Mouse (Mus musculus): ENCODE measurements around the gene Mkrn1.
"Not testable (repeated sequence)": the region's sequence is repeated elsewhere in the genome, so short reads cannot be mapped to it uniquely, and the experiment has no call there.

The Mkrn1 gene

GRCm38 (mm10) chr6:39419851-39420721, at the start of gene Mkrn1:
Gene Mkrn1, minus strand, starts transcription at chr6:39420462.
- DNase-seq (ENCODE audit: low spot score), result peak; percentile 78

- DNase-seq (ENCODE audit: low spot score), result no peak
Measured at GRCm38 (mm10) chr6:39469427-39469826, 49.2 kb upstream of the Mkrn1 start.

GRCm38 (mm10) chr6:39462621-39463538, 42.6 kb upstream of the Mkrn1 start:
- peak; percentile 87 for DNase-seq (ENCODE audit: low spot score)

- no peak for DNase-seq (ENCODE audit: low spot score)
Measured at GRCm38 (mm10) chr6:39460040-39460439, 39.8 kb upstream of the Mkrn1 start.

DNA sequence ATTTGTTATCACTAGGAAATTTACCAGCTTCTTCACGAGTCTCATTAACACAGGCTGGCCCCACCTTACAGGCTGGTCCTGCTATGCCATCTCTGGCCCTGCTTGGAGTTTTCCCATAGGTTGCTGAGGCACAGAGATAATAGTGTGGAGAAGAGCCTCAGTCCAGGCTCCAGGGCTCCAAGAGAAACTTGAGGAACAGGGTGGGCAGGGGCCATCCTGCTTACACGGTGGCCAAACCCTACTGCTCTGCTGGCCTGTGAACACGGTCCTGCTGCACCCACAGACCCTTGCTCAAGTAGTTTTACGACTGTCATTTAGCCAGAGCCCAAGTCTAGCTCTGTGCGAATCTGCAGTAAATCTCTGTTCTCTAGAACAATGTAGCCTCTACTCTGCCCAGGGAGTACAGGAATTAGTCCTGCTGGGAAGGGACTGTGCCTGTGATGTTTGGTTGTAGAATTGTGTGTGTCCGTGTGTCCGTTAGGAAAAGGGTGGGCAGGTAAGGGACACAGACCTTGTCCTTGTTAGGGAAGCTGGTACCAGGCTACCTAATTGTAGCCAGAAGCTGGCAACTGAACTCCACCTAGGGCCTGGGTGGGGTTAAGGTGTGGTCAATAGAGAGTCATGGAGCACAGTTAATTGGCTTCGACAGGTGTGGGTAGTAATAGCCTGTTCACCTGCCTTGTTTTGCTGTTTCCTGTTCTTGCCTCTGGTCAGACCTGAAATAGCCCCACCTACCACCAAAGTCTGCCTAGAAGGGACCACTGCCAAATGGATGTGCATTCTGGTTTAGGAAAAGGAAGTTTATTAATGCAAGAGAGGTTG, 35.3 kb upstream of the Mkrn1 start:
- no peak for DNase-seq (ENCODE audit: low spot score)

GRCm38 (mm10) chr6:39454616-39455015, 34.4 kb upstream of the Mkrn1 start:
- DNase-seq (ENCODE audit: low spot score), result no peak

GRCm38 (mm10) chr6:39453564-39453963, 33.3 kb upstream of the Mkrn1 start:
- DNase-seq (ENCODE audit: low spot score), result no peak

GRCm38 (mm10) chr6:39451033-39451432, 30.8 kb upstream of the Mkrn1 start:
- no peak for DNase-seq (ENCODE audit: low spot score)

DNA sequence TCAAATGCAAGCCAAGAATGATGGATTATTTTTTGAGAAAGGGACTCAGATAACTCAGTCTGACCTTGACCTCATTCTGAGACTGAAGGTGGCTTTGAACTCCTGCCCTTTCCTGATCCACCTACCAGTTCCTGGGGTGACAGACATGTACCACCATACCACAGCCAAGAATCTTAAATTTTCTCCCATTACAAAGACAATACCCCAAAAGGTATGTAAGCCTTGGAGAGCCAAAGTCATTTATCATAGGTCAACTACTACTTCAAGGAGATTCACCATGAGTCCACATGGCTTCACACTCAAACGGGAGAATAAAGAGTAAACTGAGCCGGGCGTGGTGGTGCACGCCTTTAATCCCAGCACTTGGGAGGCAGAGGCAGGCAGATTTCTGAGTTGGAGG, 30.3 kb upstream of the Mkrn1 start:
- no peak for DNase-seq (ENCODE audit: low spot score)

DNA sequence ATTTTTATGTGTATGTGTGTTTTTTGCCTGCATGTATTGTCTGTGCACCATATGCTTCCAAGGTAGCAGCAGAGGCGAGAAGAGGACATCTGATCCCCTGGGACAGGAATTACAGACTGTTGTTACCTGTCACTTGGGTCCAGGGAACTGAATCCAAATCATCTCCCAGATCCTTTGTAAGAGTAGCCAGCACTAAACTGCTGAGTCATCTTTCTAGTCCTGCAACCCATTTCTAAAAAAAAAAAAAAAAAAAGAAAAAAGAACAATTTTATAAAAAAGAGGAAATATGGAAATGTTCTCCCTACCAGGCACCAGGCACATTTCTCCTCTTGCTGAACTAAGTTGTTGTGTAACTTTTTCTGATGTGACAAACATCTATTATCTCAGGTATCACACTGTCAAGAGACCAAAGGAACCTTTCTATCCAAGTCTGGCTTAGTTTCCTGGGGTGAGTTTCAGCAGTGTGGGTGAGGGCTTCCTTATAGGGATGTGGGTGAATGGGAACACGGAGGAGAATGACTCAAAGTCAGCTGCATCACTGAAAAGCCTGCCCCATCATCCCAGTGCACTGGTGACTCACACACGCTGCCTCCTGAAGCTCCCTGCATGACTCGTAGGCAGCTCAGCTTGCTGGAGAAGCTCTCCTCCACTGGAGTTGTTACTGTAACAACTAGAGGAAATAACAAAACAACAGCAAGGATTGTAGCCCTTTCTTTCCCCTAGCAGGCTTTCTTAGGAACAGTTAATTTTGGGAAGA, 27.3 kb upstream of the Mkrn1 start:
- no peak for DNase-seq (ENCODE audit: low spot score)

DNA sequence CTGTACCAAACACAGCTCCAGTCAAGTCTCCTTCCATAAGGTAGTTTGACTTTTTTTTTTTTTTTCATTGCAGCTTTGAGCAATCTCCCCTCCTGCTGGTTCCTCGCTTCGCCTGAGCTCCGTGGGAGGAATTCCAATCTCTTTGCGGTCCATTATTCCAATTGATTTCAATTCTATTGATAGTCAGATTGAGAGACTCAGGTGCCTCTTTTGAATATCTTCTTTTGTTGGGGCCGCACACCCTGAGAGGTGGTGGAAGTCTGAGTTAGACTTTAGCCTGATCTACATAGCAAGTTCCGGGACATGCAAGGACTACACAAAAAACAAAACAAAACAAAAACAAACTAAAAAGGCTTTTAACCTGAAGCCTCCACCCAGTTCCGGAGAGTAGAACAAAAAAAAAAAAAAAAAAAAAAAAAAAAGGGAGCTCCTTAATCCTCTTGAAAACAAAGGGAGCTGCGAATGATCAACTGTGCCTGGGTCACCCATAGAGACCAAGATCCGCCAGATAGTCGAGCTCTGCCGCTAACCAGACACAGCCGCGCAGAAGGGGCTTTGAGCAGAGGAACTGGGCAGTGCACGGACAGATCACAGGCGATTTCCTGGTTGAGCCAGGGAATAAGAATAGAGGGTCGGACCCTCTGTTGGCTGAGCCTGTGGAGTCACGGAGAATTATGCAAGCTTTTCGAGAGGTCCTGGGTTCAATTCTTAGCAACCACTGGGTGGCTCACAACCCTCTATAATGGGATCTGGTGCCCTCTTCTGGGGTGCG, 25.7 kb upstream of the Mkrn1 start:
- DNase-seq (ENCODE audit: low spot score), result no peak

DNA sequence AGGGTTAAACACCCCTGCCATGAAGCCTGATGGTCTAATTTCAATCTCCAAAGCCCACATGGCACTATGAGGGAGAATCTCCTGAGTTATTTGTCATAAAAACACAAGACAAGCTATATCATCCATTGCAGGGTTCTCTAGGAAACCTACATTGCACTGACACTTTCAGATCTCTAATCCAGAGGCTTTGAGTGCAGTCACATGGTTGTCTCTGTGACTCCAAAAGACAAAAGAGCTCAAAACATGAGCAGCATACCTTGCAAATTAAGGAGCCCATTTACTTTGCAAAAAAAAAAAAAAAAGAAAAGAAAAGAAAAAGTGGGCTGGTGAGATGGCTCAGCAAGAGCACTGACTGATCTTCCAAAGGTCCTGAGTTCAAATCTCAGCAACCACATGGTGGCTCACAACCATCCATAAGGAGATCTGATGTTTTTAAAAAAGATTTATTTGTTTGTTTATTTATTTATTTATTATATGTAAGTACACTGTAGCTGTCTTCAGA, 22.6 kb upstream of the Mkrn1 start:
- no peak for DNase-seq (ENCODE audit: low spot score)

DNA sequence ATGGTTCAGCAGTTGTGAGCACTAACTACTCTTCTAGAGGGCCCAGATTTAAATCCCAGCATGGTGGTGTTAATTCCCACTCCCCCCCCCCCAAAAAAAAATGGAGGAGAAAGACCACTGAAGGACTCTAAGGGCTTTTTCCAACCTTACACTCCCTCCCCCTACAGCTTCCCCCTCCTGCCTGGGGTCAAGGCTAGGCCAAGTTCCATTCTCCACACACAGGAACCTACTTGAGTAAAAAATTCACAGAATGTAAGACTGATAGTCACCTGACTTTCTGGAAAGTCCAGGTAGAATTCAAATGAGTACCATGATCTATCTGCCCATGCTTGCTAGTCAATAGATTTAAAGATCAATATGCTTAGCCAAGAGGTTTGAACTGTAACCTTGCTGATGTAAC, 19.9 kb upstream of the Mkrn1 start:
- DNase-seq (ENCODE audit: low spot score), result no peak

DNA sequence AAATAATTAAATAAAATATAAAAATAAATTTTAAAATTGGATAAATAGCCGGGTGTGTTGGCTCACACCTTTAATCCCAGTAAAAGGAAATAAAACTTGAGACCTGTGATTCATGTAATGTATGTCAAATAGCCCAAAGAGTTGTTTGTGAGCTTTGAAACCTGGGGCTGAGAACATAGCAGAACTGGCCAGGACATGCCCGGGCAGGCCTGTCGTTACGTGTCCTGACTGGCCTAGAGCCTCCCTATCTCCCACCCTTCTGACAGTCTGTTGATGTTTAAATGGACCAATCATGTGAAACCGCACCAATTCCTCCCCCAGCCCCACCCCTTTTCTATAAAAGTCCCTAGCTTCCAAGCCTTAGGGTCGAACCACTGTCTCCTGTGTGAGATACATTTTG, 17.3 kb upstream of the Mkrn1 start:
- DNase-seq (ENCODE audit: low spot score), result not testable (repeated sequence)

- no peak for DNase-seq (ENCODE audit: low spot score)
Measured at GRCm38 (mm10) chr6:39435875-39436274, 15.6 kb upstream of the Mkrn1 start.

GRCm38 (mm10) chr6:39434886-39435492, 14.7 kb upstream of the Mkrn1 start:
- no peak for DNase-seq (ENCODE audit: low spot score)

- no peak for DNase-seq (ENCODE audit: low spot score)
Measured at GRCm38 (mm10) chr6:39434111-39434885, 14.0 kb upstream of the Mkrn1 start.

- DNase-seq (ENCODE audit: low spot score), result no peak
Measured at GRCm38 (mm10) chr6:39433701-39434100, 13.4 kb upstream of the Mkrn1 start.

GRCm38 (mm10) chr6:39433174-39433573, 12.9 kb upstream of the Mkrn1 start:
- no peak for DNase-seq (ENCODE audit: low spot score)
